Mouse (Mus musculus): ENCODE data around the gene Lcn9. TPM values are rescaled to one million over a fixed set of nuclear protein-coding genes. Genes with fewer than 3 reads are reported as not detected.

Gene Lcn9
- polyA plus RNA-seq, 1 experiment from 2014 or later = not detected

DNA sequence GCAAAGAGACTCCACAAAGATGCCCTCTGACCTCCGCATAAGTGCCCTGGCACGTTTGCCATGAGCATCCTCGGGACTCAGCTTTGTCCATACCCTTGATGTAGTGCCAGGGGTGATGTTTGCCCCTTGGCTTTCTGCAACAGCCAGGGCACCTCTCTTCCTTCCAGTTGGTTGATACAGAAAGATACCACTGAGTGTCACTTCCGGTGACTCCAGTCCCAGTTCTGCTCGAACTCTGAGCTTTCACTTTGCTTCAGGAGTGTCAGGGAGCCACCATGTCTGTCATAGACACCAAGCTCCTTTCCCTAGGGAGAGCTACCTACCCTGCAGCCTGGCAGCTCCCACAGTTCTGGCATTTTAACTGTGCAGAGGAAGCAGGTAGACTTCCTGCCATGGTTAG lies 31.0 kb downstream of the Lcn9 start:
- Histone ChIP-seq H3K27me3 (ENCODE audit: insufficient read depth, poor library complexity, severe bottlenecking) (peaks cover 5% of the 10 kb centered on the region; the same call in 1 of the 2 replicates), H3K27ac (no peak overlapping the region), H3K4me1 (no peaks in the 10 kb centered on the region), H3K9me3 (no peaks in the 10 kb centered on the region), H3K36me3 (no peaks in the 10 kb centered on the region), H3K4me3 (no peak overlapping the region)
- WGBS = 74% methylated on average over 5 of the region's 5 CpGs
- no peak for DNase-seq (ENCODE audit: low spot score)

DNA sequence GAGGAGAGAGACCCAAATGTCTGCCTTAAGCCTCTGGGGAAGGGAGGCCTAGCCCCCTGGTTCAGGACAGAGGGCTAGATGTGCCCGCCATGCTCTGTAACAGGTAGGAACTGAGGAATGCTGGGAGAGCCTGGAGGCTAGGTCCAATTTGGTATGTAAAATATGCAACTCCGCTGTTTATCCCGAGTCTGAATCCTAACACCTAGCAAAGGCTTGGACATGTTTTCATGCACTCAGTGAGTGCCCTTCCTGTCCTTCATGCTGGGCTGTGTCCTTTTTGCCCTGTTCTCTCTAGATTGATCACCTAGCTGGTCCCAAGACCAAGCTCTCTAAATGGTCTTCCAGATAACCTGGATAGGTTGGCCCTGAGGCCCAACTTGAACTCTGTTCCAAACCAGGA lies 36.9 kb downstream of the Lcn9 start:
- H3K4me1 ChIP-seq = peaks cover 17% of the 10 kb centered on the region
- H3K4me3 ChIP-seq = no peak overlapping the region
- no peak overlapping the region for H3K27ac ChIP-seq
- peaks cover 33% of the 10 kb centered on the region for H3K27me3 ChIP-seq (ENCODE audit: insufficient read depth, poor library complexity, severe bottlenecking)
- no peak for DNase-seq (ENCODE audit: low spot score)
- no peaks in the 10 kb centered on the region for H3K36me3 ChIP-seq
- H3K9me3 ChIP-seq = no peaks in the 10 kb centered on the region
- 74% methylated on average over 3 of the region's 3 CpGs for WGBS

DNA sequence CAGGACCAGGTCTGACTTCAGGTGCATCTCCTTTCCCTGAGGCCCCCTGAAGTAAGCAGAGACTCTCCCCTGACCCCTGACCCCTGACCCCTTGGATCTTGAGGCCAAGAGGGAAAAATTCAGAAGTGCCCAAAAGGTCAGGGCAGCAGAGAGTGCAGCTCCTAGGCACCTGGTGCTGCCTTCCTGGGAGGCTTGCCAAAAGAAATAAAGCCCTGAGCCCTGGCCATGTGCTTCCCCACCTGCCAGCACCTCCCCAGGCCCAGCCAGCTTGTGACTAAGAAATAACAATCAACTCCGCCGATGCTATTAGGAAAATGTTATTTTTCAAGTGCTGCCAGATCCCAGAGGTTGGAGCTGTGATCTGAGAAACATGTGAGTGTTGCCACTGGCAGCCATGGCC lies 39.1 kb downstream of the Lcn9 start:
- peaks cover 17% of the 10 kb centered on the region for H3K4me1 ChIP-seq
- WGBS = 66% methylated on average over 2 of the region's 2 CpGs
- DNase-seq (ENCODE audit: low spot score) = no peak
- H3K9me3 ChIP-seq = no peaks in the 10 kb centered on the region
- peaks cover 54% of the 10 kb centered on the region for H3K27me3 ChIP-seq (ENCODE audit: insufficient read depth, poor library complexity, severe bottlenecking)
- no peaks in the 10 kb centered on the region for H3K36me3 ChIP-seq
- no peak overlapping the region for H3K27ac ChIP-seq
- H3K4me3 ChIP-seq = no peak overlapping the region

DNA sequence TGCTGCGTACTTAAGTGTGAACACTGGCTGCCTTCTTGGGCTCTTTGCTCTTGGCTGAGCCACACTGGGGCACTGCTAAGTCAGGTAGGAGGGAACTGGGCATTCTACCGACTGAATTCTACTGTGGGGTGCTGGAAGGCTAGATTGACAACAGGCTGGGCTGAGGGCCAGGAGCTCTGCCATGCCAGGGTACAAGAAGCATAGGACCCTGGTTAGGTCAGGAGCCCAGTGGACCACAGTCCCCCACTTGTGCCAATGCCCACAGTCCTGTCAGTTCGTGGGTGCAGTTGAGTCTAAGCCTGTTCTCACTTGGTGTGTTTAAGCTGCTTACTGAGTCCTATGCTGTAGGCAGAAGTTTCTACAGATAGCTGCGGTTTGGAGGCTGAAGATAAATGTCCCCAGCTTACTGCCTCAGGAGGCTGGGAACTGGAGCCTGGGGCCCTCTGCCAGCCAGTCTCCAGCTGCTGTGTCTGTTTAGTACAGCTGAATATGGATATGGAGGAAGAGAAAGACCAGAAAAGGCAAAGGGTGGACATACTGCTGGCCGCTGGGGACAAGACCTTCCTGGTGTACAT lies 39.8 kb downstream of the Lcn9 start:
- no peaks in the 10 kb centered on the region for H3K36me3 ChIP-seq
- no peaks in the 10 kb centered on the region for H3K9me3 ChIP-seq
- H3K27ac ChIP-seq = no peak overlapping the region
- H3K4me3 ChIP-seq = no peak overlapping the region
- 67% methylated on average over 5 of the region's 5 CpGs for WGBS
- peaks cover 17% of the 10 kb centered on the region for H3K4me1 ChIP-seq
- no peak for DNase-seq (ENCODE audit: low spot score)
- peaks cover 62% of the 10 kb centered on the region for H3K27me3 ChIP-seq (ENCODE audit: insufficient read depth, poor library complexity, severe bottlenecking)

DNA sequence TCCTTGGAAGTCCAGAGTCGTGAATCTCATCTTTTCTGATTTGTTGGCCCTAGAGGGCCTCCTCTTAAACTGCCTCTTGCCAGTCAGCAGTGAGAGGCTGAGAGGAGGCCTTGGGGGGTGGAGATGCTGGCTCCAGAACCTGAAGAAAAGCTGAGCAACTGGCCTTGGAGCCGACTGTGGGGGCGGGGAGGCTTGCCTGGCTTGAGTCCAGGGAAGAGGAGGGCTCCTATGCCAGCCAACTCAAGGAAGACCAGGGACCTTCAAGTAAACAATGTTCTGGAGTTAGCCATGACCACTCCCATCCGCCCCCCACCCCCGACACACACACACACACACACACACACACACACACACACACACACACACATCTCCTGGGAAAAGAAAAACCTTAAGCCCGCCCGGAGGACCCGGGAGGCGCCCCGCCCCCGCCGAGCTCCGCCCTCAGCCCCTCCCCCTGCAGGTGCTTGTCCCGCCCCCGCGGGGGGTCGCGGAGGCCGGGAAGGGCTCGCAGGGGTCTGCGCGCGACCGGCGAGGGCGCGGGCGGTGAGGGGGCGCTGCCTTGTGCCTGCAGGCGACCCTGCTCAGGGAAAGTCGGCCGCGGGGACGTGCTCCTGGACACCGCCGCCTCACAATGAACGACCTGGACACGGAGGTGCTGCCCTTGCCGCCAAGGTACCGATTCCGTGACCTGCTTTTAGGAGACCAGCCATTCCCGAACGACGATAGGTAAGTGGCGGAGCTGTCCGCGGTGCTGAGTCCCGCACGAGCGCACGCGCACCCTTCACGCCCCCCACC lies 40.6 kb downstream of the Lcn9 start, which contains the start of gene Kcnt1:
TSS of gene Kcnt1 (plus strand) at position 398 of the 795 bp plus-strand sequence.
- H3K27ac ChIP-seq = no peak within 1 kb of the TSS

DNA sequence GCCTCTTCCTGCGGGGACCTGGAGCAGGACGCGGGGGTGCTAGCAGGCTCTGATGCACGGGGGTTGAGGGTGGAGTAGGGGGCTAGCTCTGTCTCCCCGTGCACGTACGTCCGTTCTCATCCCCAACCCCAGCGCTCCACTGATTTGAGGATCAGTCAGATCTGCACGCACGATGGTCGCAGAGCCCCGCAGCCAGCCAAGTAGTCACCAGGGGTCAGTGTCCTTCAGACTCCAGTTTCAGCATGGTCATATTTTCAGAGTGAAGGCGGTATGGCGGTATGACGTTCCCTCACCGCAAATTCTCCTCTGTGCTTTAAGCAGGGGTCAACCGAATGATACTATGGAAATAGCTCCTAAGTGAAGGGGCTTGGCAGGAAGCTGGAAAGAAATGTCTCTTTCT lies 41.3 kb downstream of the Lcn9 start:
- peaks cover 72% of the 10 kb centered on the region for H3K27me3 ChIP-seq (ENCODE audit: insufficient read depth, poor library complexity, severe bottlenecking)
- peaks cover 17% of the 10 kb centered on the region for H3K4me1 ChIP-seq
- 11% methylated on average over 18 of the region's 18 CpGs for WGBS
- no peaks in the 10 kb centered on the region for H3K36me3 ChIP-seq
- no peaks in the 10 kb centered on the region for H3K9me3 ChIP-seq
- no peak for DNase-seq (ENCODE audit: low spot score)
- H3K27ac ChIP-seq = no peak overlapping the region
- peak overlapping the region; percentile 65 for H3K4me3 ChIP-seq

More for the DNA sequence above, 40.6 kb downstream of the Lcn9 start, which contains the start of gene Kcnt1:
- Histone ChIP-seq H3K4me3 (peak within 1 kb of the TSS; percentile 65), H3K36me3 (no peaks in the 10 kb centered on the region), H3K4me1 (peaks cover 17% of the 10 kb centered on the region), H3K27me3 (ENCODE audit: insufficient read depth, poor library complexity, severe bottlenecking) (peaks cover 69% of the 10 kb centered on the region), H3K9me3 (no peaks in the 10 kb centered on the region)
- under 1% methylated on average over 53 of the region's 53 CpGs for WGBS
- DNase-seq (ENCODE audit: low spot score) = no peak

DNA sequence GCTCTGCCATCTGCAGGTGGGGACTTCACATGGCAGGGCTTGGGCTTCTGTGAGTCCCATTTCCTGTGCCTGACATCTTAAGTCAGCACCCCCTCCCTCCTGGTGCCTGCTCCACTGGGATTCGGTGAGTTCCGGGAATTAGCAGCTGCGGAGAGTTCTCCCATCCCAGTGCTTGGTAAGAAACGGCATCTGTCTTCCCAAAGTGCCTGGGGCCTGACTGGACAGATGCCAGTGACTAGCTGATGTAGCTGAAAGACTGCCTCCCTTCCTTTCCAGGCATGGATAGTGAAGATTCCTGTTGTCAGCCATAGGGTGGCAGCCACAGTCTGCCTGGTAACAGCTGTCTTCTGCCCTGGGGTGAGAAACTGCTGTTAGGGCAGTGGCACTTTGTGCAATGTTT lies 42.5 kb downstream of the Lcn9 start:
- Histone ChIP-seq H3K4me1 (peaks cover 17% of the 10 kb centered on the region), H3K27ac (no peak overlapping the region), H3K36me3 (no peaks in the 10 kb centered on the region), H3K27me3 (ENCODE audit: insufficient read depth, poor library complexity, severe bottlenecking) (peaks cover 72% of the 10 kb centered on the region), H3K4me3 (no peak overlapping the region), H3K9me3 (no peaks in the 10 kb centered on the region)
- 16% methylated on average over 4 of the region's 4 CpGs for WGBS
- no peak for DNase-seq (ENCODE audit: low spot score)

DNA sequence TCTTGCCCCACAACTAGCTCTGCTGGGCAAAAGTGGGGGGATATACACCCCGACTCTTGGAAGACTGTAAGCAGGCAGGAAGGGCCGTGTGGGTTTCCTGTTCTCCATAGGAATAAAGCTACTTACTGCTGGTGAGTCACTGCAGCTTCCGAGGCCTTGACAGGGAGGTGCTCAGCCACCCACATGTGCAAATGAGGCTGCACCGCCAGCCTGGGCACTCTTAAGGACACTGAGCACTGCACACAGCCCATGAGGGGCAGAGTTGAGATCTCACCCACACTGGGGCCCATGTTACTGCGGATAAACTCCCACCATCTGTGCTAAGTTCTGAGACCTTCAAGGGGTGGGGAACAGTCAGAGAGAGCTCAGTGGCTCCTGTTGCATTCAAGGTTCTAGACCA lies 43.7 kb downstream of the Lcn9 start:
- H3K36me3 ChIP-seq = no peaks in the 10 kb centered on the region
- 52% methylated on average over 5 of the region's 5 CpGs for WGBS
- peaks cover 17% of the 10 kb centered on the region for H3K4me1 ChIP-seq
- DNase-seq (ENCODE audit: low spot score) = no peak
- no peaks in the 10 kb centered on the region for H3K9me3 ChIP-seq
- H3K27ac ChIP-seq = no peak overlapping the region
- H3K4me3 ChIP-seq = no peak overlapping the region
- peaks cover 76% of the 10 kb centered on the region for H3K27me3 ChIP-seq (ENCODE audit: insufficient read depth, poor library complexity, severe bottlenecking)

Other genes with a start within 250 kb of the Lcn9 start
- gene Mamdc4, start 248.3 kb upstream of the Lcn9 start, polyA plus RNA-seq (2016; fragmentation: Nextera tagmentation; extraction: Ambion mirVana) = 1.6 and 3.7 TPM in 2 replicates
- gene Phpt1, start 247.9 kb upstream of the Lcn9 start, polyA plus RNA-seq (2016; fragmentation: Nextera tagmentation; extraction: Ambion mirVana) = 160 and 170 TPM in 2 replicates
- gene Ajm1, start 241.4 kb upstream of the Lcn9 start, polyA plus RNA-seq (2016; fragmentation: Nextera tagmentation; extraction: Ambion mirVana) = 0.08 TPM in 1 of 2 replicates, not detected in the other
- 57.9 and 69.6 TPM in 2 replicates for gene Rabl6, start 214.6 kb upstream of the Lcn9 start, polyA plus RNA-seq (2016; fragmentation: Nextera tagmentation; extraction: Ambion mirVana)
- gene Ccdc183, start 205.5 kb upstream of the Lcn9 start, polyA plus RNA-seq (2016; fragmentation: Nextera tagmentation; extraction: Ambion mirVana) = 0.07 and 0.21 TPM in 2 replicates
- gene Tmem141, start 201.1 kb upstream of the Lcn9 start, polyA plus RNA-seq (2016; fragmentation: Nextera tagmentation; extraction: Ambion mirVana) = 14.9 and 18.5 TPM in 2 replicates
- gene Fcna, start 195.1 kb upstream of the Lcn9 start, polyA plus RNA-seq (2016; fragmentation: Nextera tagmentation; extraction: Ambion mirVana) = 0.26 and 1.5 TPM in 2 replicates
- gene Lcn8, start 170.0 kb upstream of the Lcn9 start, polyA plus RNA-seq (2016; fragmentation: Nextera tagmentation; extraction: Ambion mirVana) = not detected in 2 replicates
- gene Lcn5, start 165.2 kb upstream of the Lcn9 start, polyA plus RNA-seq (2016; fragmentation: Nextera tagmentation; extraction: Ambion mirVana) = not detected in 2 replicates
- not detected in 2 replicates for gene Lcn6, start 146.4 kb upstream of the Lcn9 start, polyA plus RNA-seq (2016; fragmentation: Nextera tagmentation; extraction: Ambion mirVana)
- gene Lcn10, start 140.4 kb upstream of the Lcn9 start, polyA plus RNA-seq (2016; fragmentation: Nextera tagmentation; extraction: Ambion mirVana) = not detected in 2 replicates
- gene Obp2a, start 123.1 kb upstream of the Lcn9 start, polyA plus RNA-seq (2016; fragmentation: Nextera tagmentation; extraction: Ambion mirVana) = not detected in 2 replicates
- 53.4 and 65.8 TPM in 2 replicates for gene Bmyc, start 116.4 kb upstream of the Lcn9 start, polyA plus RNA-seq (2016; fragmentation: Nextera tagmentation; extraction: Ambion mirVana)
- not detected in 2 replicates for gene Obp2b, start 86.1 kb upstream of the Lcn9 start, polyA plus RNA-seq (2016; fragmentation: Nextera tagmentation; extraction: Ambion mirVana)
- gene Lcn3, start 57.6 kb upstream of the Lcn9 start, polyA plus RNA-seq (2016; fragmentation: Nextera tagmentation; extraction: Ambion mirVana) = not detected in 2 replicates
- not detected in 2 replicates for gene Lcn11, start 46.1 kb upstream of the Lcn9 start, polyA plus RNA-seq (2016; fragmentation: Nextera tagmentation; extraction: Ambion mirVana)
- gene Gm13539, start 40.9 kb upstream of the Lcn9 start, polyA plus RNA-seq (2016; fragmentation: Nextera tagmentation; extraction: Ambion mirVana) = not detected in 2 replicates
- gene Glt6d1, start 7.3 kb upstream of the Lcn9 start, polyA plus RNA-seq (2016; fragmentation: Nextera tagmentation; extraction: Ambion mirVana) = not detected in 2 replicates
- gene Sohlh1, start 24.1 kb downstream of the Lcn9 start, polyA plus RNA-seq (2016; fragmentation: Nextera tagmentation; extraction: Ambion mirVana) = not detected in 2 replicates
- 0.06 TPM in 1 of 2 replicates, not detected in the other for gene Kcnt1, start 40.6 kb downstream of the Lcn9 start, polyA plus RNA-seq (2016; fragmentation: Nextera tagmentation; extraction: Ambion mirVana)
- 13.4 and 13.9 TPM in 2 replicates for gene Camsap1, start 160.1 kb downstream of the Lcn9 start, polyA plus RNA-seq (2016; fragmentation: Nextera tagmentation; extraction: Ambion mirVana)
- 116 and 127 TPM in 2 replicates for gene Ubac1, start 198.6 kb downstream of the Lcn9 start, polyA plus RNA-seq (2016; fragmentation: Nextera tagmentation; extraction: Ambion mirVana)

Data from heart, embryonic 10.5 days (tissue).